ENCODE assay signal across 8 mouse cellular contexts in genomic region chr12:81779831-81780230, GRCm38 (mm10). TPM values are rescaled to one million over a fixed set of nuclear protein-coding genes. Genes with fewer than 3 reads are reported as not detected.
DNase-seq lines count a peak whose midpoint lies in the region; ATAC-seq and TF ChIP-seq lines count a peak whose summit lies in the region.

No protein-coding gene starts in this region.

- no peak for TF ChIP-seq POLR2A in ES-Bruce4 (IDR thresholded peaks at IDR 0.05; ENCODE audit: insufficient read depth, low read length)

- TF ChIP-seq CTCF in ES-Bruce4 (IDR thresholded peaks at IDR 0.05; ENCODE audit: low read depth, low read length), result no peak
- no peak for TF ChIP-seq CTCF in stomach, postnatal 0 days (IDR thresholded peaks at IDR 0.05; ENCODE audit: low read depth)

- ATAC-seq in embryonic facial prominence, embryonic 14.5 days (ENCODE audit: low read depth), result peak; percentile 12; the same call in 1 of the 2 replicates
- peak; percentile 63 for ATAC-seq in stomach, postnatal 0 days (ENCODE audit: low FRiP score, low TSS enrichment)
- no peak for ATAC-seq in monocyte, adult 5-6 weeks (replicated peaks; ENCODE audit: insufficient number of reproducible peaks, low FRiP score, low TSS enrichment, poor library complexity, severe bottlenecking)

- no peaks in the 10 kb centered on the region for H3K36me3 ChIP-seq in ES-Bruce4 (ENCODE audit: control insufficient read depth, insufficient read depth, low read length, poor library complexity, severe bottlenecking)
- H3K36me3 ChIP-seq in embryonic facial prominence, embryonic 14.5 days (ENCODE audit: control insufficient read depth, insufficient read depth, low read length), result no peaks in the 10 kb centered on the region
- no peaks in the 10 kb centered on the region for H3K36me3 ChIP-seq in stomach, postnatal 0 days (ENCODE audit: control insufficient read depth, insufficient read depth, low read length)

- H3K4me2 ChIP-seq in embryonic facial prominence, embryonic 14.5 days (ENCODE audit: low read depth, low read length), result peak overlapping the region; percentile 93
- H3K4me2 ChIP-seq in stomach, postnatal 0 days (replicated peaks; ENCODE audit: low read depth), result peak overlapping the region; percentile 80

- TF ChIP-seq EP300 in ES-Bruce4 (IDR thresholded peaks at IDR 0.05; ENCODE audit: insufficient read depth, low read depth, low read length), result no peak
- TF ChIP-seq EP300 in stomach, postnatal 0 days (optimal IDR thresholded peaks at IDR 0.05), result no peak

- no peaks in the 10 kb centered on the region for H3K9me3 ChIP-seq in ES-Bruce4 (replicated peaks; ENCODE audit: control insufficient read depth, insufficient read depth, low read length, poor library complexity, severe bottlenecking)
- no peaks in the 10 kb centered on the region for H3K9me3 ChIP-seq in embryonic facial prominence, embryonic 14.5 days (ENCODE audit: control insufficient read depth, low read length)
- H3K9me3 ChIP-seq in stomach, postnatal 0 days (ENCODE audit: control insufficient read depth, low read length), result no peaks in the 10 kb centered on the region

- H3K9ac ChIP-seq in ES-Bruce4 (ENCODE audit: low read depth, poor library complexity, severe bottlenecking), result peak overlapping the region; percentile 51
- no peak overlapping the region for H3K9ac ChIP-seq in embryonic facial prominence, embryonic 14.5 days (ENCODE audit: low read depth, low read length)
- peak overlapping the region; percentile 79 for H3K9ac ChIP-seq in stomach, postnatal 0 days (ENCODE audit: low read length)

- 7% methylated on average over 12 of the region's 12 CpGs for WGBS in embryonic facial prominence, embryonic 14.5 days
- WGBS in stomach, postnatal 0 days, result 7% methylated on average over 12 of the region's 12 CpGs

- H3K4me1 ChIP-seq in ES-Bruce4 (ENCODE audit: control insufficient read depth, insufficient read depth, low read length), result no peaks in the 10 kb centered on the region
- no peaks in the 10 kb centered on the region for H3K4me1 ChIP-seq in embryonic facial prominence, embryonic 14.5 days (ENCODE audit: control insufficient read depth, insufficient read depth, low read length)
- H3K4me1 ChIP-seq in stomach, postnatal 0 days (replicated peaks; ENCODE audit: control insufficient read depth, insufficient read depth), result no peaks in the 10 kb centered on the region

- H3K27ac ChIP-seq in ES-Bruce4 (ENCODE audit: insufficient read depth, low read length), result peak overlapping the region; percentile 76
- no peak overlapping the region for H3K27ac ChIP-seq in embryonic facial prominence, embryonic 14.5 days (replicated peaks; ENCODE audit: low read depth, low read length)
- H3K27ac ChIP-seq in stomach, postnatal 0 days (replicated peaks), result peak overlapping the region; percentile 95

- DNase-seq in A20 (ENCODE audit: low read depth, low spot score), result peak; percentile 75
- peak; percentile 76 for DNase-seq in embryonic facial prominence, embryonic 14.5 days (ENCODE audit: low spot score)
- peak; percentile 69 for DNase-seq in kidney, adult 9 months
- peak; percentile 74 for DNase-seq in lung, postnatal 25 days (ENCODE audit: low spot score)
- DNase-seq in stomach, postnatal 0 days (ENCODE audit: low spot score), result peak; percentile 84
- no peak for DNase-seq in gastrocnemius, postnatal 4 days (ENCODE audit: low spot score in 2 of 2)

- no peaks in the 10 kb centered on the region for H3K27me3 ChIP-seq in ES-Bruce4 (ENCODE audit: control insufficient read depth, insufficient read depth, low read length, poor library complexity, severe bottlenecking)
- peaks cover 42% of the 10 kb centered on the region for H3K27me3 ChIP-seq in embryonic facial prominence, embryonic 14.5 days (replicated peaks; ENCODE audit: control insufficient read depth, insufficient read depth, low read length)
- no peaks in the 10 kb centered on the region; the same call in 1 of the 2 replicates for H3K27me3 ChIP-seq in stomach, postnatal 0 days (ENCODE audit: control insufficient read depth, insufficient read depth, low read length)

- peak overlapping the region; percentile 43 for H3K4me3 ChIP-seq in ES-Bruce4 (ENCODE audit: low read depth, low read length)
- peak overlapping the region; percentile 66 for H3K4me3 ChIP-seq in embryonic facial prominence, embryonic 14.5 days (ENCODE audit: low read depth, low read length)
- H3K4me3 ChIP-seq in stomach, postnatal 0 days (ENCODE audit: low read depth, low read length), result peak overlapping the region; percentile 71

RNA-seq across cellular contexts. Expression of gene Map3k9, which starts 1.1 kb away (rescaled TPM):
- 13.8 and 16.4 TPM in 2 replicates for polyA plus RNA-seq in ES-Bruce4 (2011; ENCODE audit: insufficient read depth, insufficient read length, low read depth, missing spikeins)
- 1.1 and 1.5 TPM in 2 replicates for polyA plus RNA-seq in embryonic facial prominence, embryonic 14.5 days (2014; fragmentation: Nextera tagmentation; extraction: Ambion mirVana)
- 3.2 and 3.8 TPM in 2 replicates for polyA plus RNA-seq in stomach, postnatal 0 days (2015; fragmentation: Nextera tagmentation; extraction: Ambion mirVana)
- under 1 TPM; 0.34 to 0.41 TPM for total RNA-seq in gastrocnemius, postnatal 4 days (2021)
- 3.7 to 4.4 TPM (median 4.4 TPM) in 3 replicates for total RNA-seq in monocyte, adult 5-6 weeks (2017)

Comparison
In these comparisons a context has a peak if more than half of its experiments do, and no peak if none do; other contexts are left out.
1. DNase-seq: peak in A20 (single experiment), embryonic facial prominence, embryonic 14.5 days (single experiment), kidney, adult 9 months (single experiment), lung, postnatal 25 days (single experiment) and stomach, postnatal 0 days (single experiment); none in gastrocnemius, postnatal 4 days (0 of 2).
2. Peak in every context shown above with its lines, with median percentiles within 50 percentile points of each other: H3K4me3 ChIP-seq.